Mouse (Mus musculus) C2C12 (cell line): ENCODE measurements around the gene Col13a1.

Source experiments
- CEBPB ChIP-seq: IDR thresholded peaks from one replicate; pipeline ENCODE4 v1.6.1; 2011; ENCODE audit warnings: low read depth, mild to moderate bottlenecking, control low read depth, moderate library complexity
- CTCF ChIP-seq: IDR thresholded peaks from one replicate; pipeline ENCODE4 v1.5.1; 2011; ENCODE audit not compliant: control insufficient read depth, insufficient read depth, insufficient read length
- MAX ChIP-seq: IDR thresholded peaks from one replicate; pipeline ENCODE4 v1.6.1; 2011; ENCODE audit warnings: mild to moderate bottlenecking, control low read depth

DNA sequence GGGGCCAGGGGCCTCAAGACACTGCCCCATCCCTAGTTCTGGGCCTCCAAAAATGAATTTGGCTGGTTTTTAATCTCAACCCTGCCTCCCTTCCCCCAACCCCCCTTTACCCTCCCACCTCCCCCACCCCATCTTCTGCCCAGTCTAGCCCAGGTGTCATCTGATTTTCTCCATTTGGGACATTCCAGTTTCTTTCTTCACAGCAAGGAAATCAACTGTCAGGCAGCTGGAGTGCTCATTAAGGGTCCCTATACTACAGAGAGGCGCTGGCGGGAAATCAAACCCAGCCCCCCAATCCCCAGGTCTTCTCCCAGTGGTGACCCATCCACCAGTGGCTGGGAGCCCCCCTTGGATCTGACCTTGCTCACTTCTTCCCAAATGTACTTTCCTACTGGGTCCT, 4.3 kb downstream of the Col13a1 start:
- no peak for TF ChIP-seq CTCF
- no peak for TF ChIP-seq MAX
- no peak for TF ChIP-seq CEBPB
